Mouse (Mus musculus): Measurements from ENCODE around the gene Wdr31. TPM values are rescaled to one million over a fixed set of nuclear protein-coding genes. Genes with fewer than 3 reads are reported as not detected.

Wdr31 gene
- polyA plus RNA-seq, 1 experiment from 2014 or later = 4.2 TPM

DNA sequence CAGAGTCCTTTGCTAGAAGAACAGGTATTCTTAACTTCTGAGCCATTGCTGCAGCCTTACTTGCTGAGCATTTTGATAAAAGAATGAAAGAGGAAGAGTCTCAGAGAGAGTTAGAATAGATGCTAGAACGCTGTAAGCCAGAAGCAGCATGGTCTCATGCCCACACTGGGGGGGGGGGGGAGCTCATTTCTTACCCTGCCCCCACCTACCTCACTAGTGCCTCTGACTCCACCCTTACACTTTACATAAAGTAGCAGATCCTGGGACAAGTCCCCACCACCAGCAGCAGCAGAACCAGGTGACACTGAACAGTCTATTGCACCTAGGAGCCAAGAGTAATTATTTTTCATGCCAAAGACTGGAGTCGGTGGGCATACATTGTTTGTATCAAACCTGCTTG lies 4.4 kb upstream of the Wdr31 start:
- no peaks in the 10 kb centered on the region for H3K36me3 ChIP-seq
- H3K9ac ChIP-seq = no peak overlapping the region
- H3K27ac ChIP-seq = no peak overlapping the region
- peaks cover 4% of the 10 kb centered on the region; the same call in 1 of the 2 replicates for H3K27me3 ChIP-seq
- H3K9me3 ChIP-seq = no peaks in the 10 kb centered on the region
- ATAC-seq (ENCODE audit: insufficient number of reproducible peaks, low FRiP score, low TSS enrichment, low read depth) = no peak
- no peak overlapping the region for H3K4me3 ChIP-seq
- 76% methylated on average over 2 of the region's 2 CpGs for WGBS
- peaks cover 5% of the 10 kb centered on the region for H3K4me1 ChIP-seq
- H3K4me2 ChIP-seq = no peak overlapping the region

DNA sequence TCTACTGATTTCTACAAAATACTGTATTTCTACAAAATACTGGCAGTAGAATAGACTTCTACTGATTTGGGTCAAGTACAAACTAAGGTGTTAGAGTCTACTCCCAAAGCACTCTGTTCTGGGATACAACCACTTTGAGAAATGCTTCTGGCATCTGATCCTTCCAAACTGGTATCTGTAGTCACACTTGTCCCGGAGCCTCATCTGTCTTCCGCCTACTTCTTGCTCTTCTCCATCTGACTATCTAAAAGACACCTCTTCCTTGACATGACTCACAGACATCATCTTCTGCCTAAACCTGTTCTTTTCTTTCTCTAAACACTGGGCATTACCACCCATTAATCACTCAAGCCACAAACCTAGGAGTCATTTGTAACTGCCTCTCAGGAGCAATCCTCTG lies 1.4 kb upstream of the Wdr31 start:
- Histone ChIP-seq H3K9ac (no peak overlapping the region), H3K36me3 (no peaks in the 10 kb centered on the region), H3K4me1 (no peaks in the 10 kb centered on the region), H3K27me3 (no peaks in the 10 kb centered on the region), H3K27ac (no peak overlapping the region), H3K4me2 (no peak overlapping the region), H3K9me3 (no peaks in the 10 kb centered on the region), H3K4me3 (no peak overlapping the region)
- 79% methylated on average over 2 of the region's 2 CpGs for WGBS
- no peak for ATAC-seq (ENCODE audit: insufficient number of reproducible peaks, low FRiP score, low TSS enrichment, low read depth)

DNA sequence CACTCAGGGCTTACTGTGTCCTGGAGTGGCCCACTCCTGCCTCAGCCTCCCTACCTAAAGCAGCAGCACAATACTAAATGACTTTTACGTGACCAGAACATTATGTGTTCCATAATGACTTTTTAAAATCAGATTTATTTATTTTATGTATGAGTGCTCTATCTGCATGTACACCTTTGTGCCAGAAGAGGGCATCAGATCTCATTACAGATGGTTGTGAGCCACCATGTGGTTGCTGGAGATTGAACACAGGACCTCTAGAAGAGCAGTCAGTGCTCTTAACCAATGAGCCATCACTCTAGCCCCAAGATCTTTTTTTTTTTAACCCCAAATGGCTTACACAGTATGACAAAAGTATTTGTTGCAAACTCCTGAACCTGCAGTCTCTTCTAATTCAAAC lies 2.5 kb downstream of the Wdr31 start:
- no peaks in the 10 kb centered on the region for H3K27me3 ChIP-seq

DNA sequence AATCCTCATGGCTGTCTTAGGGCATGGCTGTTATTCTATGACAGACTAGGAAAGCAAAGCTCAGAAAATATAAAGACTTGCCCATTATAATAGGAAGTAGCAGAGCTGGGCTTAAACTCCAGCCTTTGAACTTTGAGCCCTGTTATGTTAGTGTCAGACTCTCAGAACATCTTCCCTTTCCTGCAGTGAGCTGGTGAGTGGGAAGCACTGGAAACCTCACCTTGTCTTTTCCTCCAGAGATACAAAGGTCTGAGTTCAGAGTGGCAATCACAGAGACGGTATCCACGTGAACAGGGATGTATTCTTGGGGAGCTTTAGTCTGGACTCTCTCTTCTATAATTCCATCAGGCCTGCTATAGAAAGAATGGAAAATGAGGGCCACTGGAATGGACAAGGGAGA lies 7.6 kb downstream of the Wdr31 start:
- 0 out of 2 replicates have a peak, but pooled peaks cover 5% of the 10 kb centered on the region for H3K4me1 ChIP-seq
- ATAC-seq (ENCODE audit: insufficient number of reproducible peaks, low FRiP score, low TSS enrichment, low read depth) = no peak
- no peak overlapping the region for H3K27ac ChIP-seq
- H3K36me3 ChIP-seq = 0 out of 2 replicates have a peak, but pooled peaks cover 4% of the 10 kb centered on the region
- no peak overlapping the region for H3K4me3 ChIP-seq
- no peak overlapping the region for H3K9ac ChIP-seq
- H3K9me3 ChIP-seq = no peaks in the 10 kb centered on the region
- 91% methylated on average over 2 of the region's 2 CpGs for WGBS
- H3K4me2 ChIP-seq = no peak overlapping the region
- no peaks in the 10 kb centered on the region for H3K27me3 ChIP-seq

More for the DNA sequence above, 2.5 kb downstream of the Wdr31 start:
- Histone ChIP-seq H3K4me1 (no peaks in the 10 kb centered on the region), H3K27ac (no peak overlapping the region), H3K36me3 (no peaks in the 10 kb centered on the region), H3K4me2 (no peak overlapping the region), H3K9ac (no peak overlapping the region), H3K4me3 (no peak overlapping the region), H3K9me3 (no peaks in the 10 kb centered on the region)
- ATAC-seq (ENCODE audit: insufficient number of reproducible peaks, low FRiP score, low TSS enrichment, low read depth) = no peak
- WGBS = 100% methylated on average over 1 of the region's 1 CpGs

DNA sequence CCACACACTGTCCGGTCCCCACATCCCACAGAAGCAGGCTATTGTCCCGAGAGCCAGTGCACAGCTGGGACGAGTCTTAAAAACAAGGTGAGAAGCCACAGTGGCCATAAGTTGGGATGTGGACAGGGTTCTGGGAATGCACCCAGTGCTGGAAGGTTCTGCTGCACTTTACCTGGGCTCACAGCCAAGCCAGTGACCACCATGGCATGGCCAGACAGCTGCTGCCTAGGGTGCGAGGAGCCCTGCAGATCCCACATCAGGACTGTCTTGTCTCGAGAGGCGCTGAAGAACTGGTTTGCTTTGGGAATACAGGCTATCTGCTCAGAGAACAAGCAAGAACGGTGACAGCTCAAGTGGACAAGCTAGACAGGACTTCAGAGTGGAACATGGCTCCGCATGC lies 10.3 kb downstream of the Wdr31 start:
- Histone ChIP-seq H3K27me3 (no peaks in the 10 kb centered on the region), H3K9ac (no peak overlapping the region), H3K9me3 (no peaks in the 10 kb centered on the region), H3K27ac (no peak overlapping the region), H3K36me3 (0 out of 2 replicates have a peak, but pooled peaks cover 4% of the 10 kb centered on the region), H3K4me2 (no peak overlapping the region), H3K4me1 (0 out of 2 replicates have a peak, but pooled peaks cover 5% of the 10 kb centered on the region), H3K4me3 (no peak overlapping the region)
- 91% methylated on average over 8 of the region's 8 CpGs for WGBS
- no peak for ATAC-seq (ENCODE audit: insufficient number of reproducible peaks, low FRiP score, low TSS enrichment, low read depth)

DNA sequence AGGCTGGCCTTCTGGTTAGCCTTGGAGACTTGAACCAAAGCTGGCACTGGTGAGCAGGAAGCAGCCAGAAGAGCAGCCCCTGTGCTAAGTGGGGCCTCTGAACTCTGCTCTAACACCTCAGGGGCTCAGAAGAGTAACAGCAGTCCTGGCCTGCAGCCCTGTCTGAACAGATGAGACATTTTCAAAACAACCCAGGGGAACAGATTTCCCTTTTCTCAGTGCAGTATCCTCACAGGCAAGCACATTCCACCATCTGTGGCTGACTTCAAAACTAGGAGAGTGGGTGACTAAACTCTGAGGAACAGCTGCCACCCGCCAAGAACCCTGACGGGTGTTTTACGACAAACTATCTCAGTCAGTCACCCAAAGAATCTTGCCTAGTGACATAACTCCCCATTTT lies 11.6 kb downstream of the Wdr31 start:
- Histone ChIP-seq H3K4me2 (no peak overlapping the region), H3K4me1 (0 out of 2 replicates have a peak, but pooled peaks cover 5% of the 10 kb centered on the region), H3K9me3 (no peaks in the 10 kb centered on the region), H3K4me3 (no peak overlapping the region), H3K27me3 (no peaks in the 10 kb centered on the region), H3K27ac (no peak overlapping the region), H3K9ac (no peak overlapping the region), H3K36me3 (0 out of 2 replicates have a peak, but pooled peaks cover 4% of the 10 kb centered on the region)
- ATAC-seq (ENCODE audit: insufficient number of reproducible peaks, low FRiP score, low TSS enrichment, low read depth) = no peak
- 45% methylated on average over 3 of the region's 3 CpGs for WGBS

DNA sequence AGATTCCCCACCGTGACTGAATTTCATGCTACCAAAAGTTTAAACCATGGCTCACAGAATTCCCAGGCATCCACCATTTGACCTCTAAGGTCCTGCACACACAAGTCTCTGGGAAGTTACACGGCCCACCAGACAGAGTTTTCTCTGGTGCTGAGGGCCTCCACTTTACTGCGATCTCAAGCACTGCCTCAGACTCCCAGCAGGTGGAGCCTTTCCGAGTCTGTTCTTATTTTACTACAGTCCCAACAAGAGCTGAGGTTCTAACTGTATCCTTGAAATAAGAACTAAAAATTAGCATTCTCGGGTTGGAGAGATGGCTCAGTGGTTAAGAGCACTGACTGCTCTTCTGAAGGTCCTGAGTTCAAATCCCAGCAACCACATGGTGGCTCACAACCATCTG lies 15.7 kb downstream of the Wdr31 start:
- WGBS = 49% methylated on average over 5 of the region's 5 CpGs
- H3K9me3 ChIP-seq = no peaks in the 10 kb centered on the region
- H3K27ac ChIP-seq = no peak overlapping the region
- no peaks in the 10 kb centered on the region for H3K27me3 ChIP-seq
- no peak overlapping the region for H3K4me3 ChIP-seq
- no peaks in the 10 kb centered on the region for H3K36me3 ChIP-seq
- H3K4me1 ChIP-seq = 0 out of 2 replicates have a peak, but pooled peaks cover 5% of the 10 kb centered on the region
- H3K9ac ChIP-seq = no peak overlapping the region
- ATAC-seq (ENCODE audit: insufficient number of reproducible peaks, low FRiP score, low TSS enrichment, low read depth) = no peak
- H3K4me2 ChIP-seq = no peak overlapping the region

DNA sequence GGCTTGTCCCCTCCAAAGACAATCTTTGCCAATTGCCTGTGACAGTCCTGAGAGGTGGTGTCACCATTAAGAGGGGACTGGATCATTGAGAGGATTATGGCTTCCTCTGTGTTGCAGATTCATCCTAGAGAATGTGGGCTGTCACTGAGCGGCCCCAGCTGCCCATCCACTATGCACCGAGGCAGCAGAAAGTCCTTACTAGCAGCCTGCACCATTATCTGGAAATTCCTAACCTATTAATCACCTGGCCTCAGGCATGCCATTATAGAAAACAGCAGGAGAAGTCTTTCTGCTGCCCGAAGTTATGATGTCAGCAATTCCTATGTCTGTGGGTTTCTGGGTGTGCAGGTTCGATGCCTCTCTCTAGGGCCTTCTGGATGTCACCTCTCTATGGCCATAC lies 29.7 kb downstream of the Wdr31 start:
- Histone ChIP-seq H3K9ac (no peak overlapping the region), H3K4me1 (no peaks in the 10 kb centered on the region), H3K27ac (no peak overlapping the region), H3K4me2 (no peak overlapping the region), H3K9me3 (no peaks in the 10 kb centered on the region), H3K36me3 (no peaks in the 10 kb centered on the region), H3K27me3 (no peaks in the 10 kb centered on the region), H3K4me3 (no peak overlapping the region)
- ATAC-seq (ENCODE audit: insufficient number of reproducible peaks, low FRiP score, low TSS enrichment, low read depth) = no peak
- 49% methylated on average over 4 of the region's 4 CpGs for WGBS

DNA sequence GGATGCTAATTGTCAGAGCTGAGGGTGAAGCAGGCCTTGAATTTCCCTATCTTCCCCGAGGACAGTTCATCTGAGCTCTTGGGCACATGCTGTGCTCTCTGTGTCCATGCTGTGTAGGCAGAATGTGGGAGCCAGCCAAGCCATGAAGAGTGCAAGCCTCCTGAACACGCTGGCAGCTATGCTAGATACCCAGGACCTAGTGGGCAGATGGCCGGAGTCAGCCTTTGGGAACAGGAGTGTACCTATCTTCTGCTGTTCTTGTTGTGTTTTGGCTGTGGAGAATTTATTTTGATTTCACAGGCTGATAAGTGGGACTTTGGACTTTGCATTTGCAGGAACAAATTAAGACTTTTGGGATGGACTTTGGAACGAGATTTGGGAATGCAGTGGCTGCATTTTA lies 30.2 kb downstream of the Wdr31 start:
- no peaks in the 10 kb centered on the region for H3K36me3 ChIP-seq
- H3K9me3 ChIP-seq = no peaks in the 10 kb centered on the region
- no peaks in the 10 kb centered on the region for H3K27me3 ChIP-seq
- H3K9ac ChIP-seq = no peak overlapping the region
- WGBS = 75% methylated on average over 4 of the region's 4 CpGs
- ATAC-seq (ENCODE audit: insufficient number of reproducible peaks, low FRiP score, low TSS enrichment, low read depth) = no peak
- no peak overlapping the region for H3K27ac ChIP-seq
- no peaks in the 10 kb centered on the region for H3K4me1 ChIP-seq
- no peak overlapping the region for H3K4me3 ChIP-seq
- H3K4me2 ChIP-seq = no peak overlapping the region

DNA sequence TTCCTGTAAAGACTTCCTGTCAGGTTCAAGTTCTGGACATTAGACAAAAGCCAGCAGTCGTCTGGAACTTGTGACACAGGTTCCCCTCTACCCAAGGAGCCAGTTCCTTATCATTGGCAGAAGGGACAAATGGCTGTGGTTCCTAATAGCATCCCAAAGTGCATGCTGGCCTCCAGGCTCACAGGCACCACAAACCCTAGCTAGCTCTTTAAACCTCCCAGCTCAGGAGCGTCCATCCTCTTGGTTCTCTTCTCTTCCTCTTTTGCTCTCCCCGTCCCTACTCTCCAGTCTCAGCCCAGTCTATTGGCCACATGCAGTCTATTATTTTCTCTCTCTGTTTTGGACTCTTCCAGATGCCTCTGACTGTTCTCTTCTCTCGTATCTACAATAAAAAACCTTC lies 30.9 kb downstream of the Wdr31 start:
- ATAC-seq (ENCODE audit: insufficient number of reproducible peaks, low FRiP score, low TSS enrichment, low read depth) = no peak
- no peak overlapping the region for H3K4me3 ChIP-seq
- no peaks in the 10 kb centered on the region for H3K36me3 ChIP-seq
- WGBS = 69% methylated on average over 4 of the region's 4 CpGs
- H3K4me1 ChIP-seq = no peaks in the 10 kb centered on the region
- H3K9ac ChIP-seq = no peak overlapping the region
- no peak overlapping the region for H3K27ac ChIP-seq
- H3K9me3 ChIP-seq = no peaks in the 10 kb centered on the region
- H3K4me2 ChIP-seq = no peak overlapping the region
- H3K27me3 ChIP-seq = no peaks in the 10 kb centered on the region

DNA sequence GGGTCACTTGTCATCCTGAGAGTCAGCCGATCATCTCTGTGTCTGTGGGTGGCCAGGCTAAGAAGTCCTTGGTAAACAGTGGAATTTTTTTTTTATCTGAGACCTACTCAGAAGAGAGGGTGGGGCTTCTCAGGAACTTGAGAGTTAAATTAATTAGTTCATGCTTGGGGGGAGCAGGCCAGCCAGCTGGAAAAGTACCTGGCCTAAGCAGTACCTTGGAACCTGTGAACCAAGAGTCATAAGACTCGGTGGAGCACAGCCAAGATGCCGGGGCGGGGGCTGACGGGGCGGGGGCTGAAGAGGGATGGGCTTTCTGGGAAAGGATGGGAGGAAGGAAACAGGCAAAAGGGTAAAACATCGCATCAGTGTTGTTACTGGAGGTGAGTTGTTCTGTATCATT lies 32.8 kb downstream of the Wdr31 start:
- 79% methylated on average over 7 of the region's 7 CpGs for WGBS
- no peak overlapping the region for H3K4me3 ChIP-seq
- H3K4me2 ChIP-seq = no peak overlapping the region
- no peak for ATAC-seq (ENCODE audit: insufficient number of reproducible peaks, low FRiP score, low TSS enrichment, low read depth)
- H3K27me3 ChIP-seq = no peaks in the 10 kb centered on the region
- no peak overlapping the region for H3K9ac ChIP-seq
- H3K9me3 ChIP-seq = no peaks in the 10 kb centered on the region
- no peaks in the 10 kb centered on the region for H3K36me3 ChIP-seq
- H3K27ac ChIP-seq = no peak overlapping the region
- no peaks in the 10 kb centered on the region for H3K4me1 ChIP-seq

DNA sequence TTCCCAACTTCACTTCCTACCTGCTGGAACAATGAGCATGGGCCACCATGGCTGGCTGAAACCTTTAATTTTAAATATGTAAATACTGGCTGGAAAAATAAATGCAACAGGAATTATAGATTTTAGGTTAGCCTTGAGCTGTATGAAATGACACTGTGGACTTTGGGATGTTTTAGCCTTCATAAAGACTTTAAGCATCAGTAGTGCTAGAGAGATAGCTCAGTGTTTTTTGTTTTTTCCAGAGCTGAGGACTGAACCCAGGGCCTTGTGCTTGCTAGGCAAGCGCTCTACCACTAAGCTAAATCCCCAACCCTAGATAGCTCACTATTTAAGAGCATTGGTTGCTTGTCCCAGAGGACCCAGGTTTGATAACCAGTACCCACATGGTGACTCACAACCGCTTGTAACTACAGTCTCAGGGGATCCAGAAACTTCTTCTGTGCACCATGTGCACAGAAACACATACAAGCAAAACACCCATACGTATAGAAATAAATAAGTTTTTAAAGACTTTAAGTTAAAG lies 33.4 kb downstream of the Wdr31 start:
- no peak overlapping the region for H3K4me2 ChIP-seq
- H3K9ac ChIP-seq = no peak overlapping the region
- WGBS = 87% methylated on average over 3 of the region's 3 CpGs
- no peak for ATAC-seq (ENCODE audit: insufficient number of reproducible peaks, low FRiP score, low TSS enrichment, low read depth)
- H3K9me3 ChIP-seq = no peaks in the 10 kb centered on the region
- no peak overlapping the region for H3K4me3 ChIP-seq
- no peaks in the 10 kb centered on the region for H3K4me1 ChIP-seq
- no peaks in the 10 kb centered on the region for H3K27me3 ChIP-seq
- no peaks in the 10 kb centered on the region for H3K36me3 ChIP-seq
- H3K27ac ChIP-seq = no peak overlapping the region

DNA sequence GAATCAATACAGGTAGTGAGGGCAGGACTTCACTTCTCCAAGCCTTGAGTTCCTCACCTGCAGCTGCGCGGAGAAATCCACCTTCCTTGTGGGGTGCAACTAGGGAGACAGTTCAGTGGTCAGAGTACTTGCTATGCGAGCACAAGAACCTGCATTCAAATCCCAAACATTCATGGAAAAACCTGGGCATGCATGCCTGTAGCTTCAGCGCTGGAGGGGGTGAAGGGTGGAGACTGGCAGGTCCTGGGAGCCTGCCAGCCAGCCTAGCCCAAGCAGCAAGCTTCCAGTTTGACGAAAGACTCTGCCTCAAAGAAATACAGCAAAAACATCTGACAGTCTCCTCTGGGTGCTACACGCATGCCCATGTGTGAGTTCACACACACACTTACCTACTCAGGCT lies 35.6 kb downstream of the Wdr31 start, which contains the start of gene Rnf183:
TSS of gene Rnf183 (minus strand) at position 172 of the 400 bp plus-strand sequence.
- Histone ChIP-seq H3K4me2 (no peak within 1 kb of the TSS), H3K9me3 (no peaks in the 10 kb centered on the region), H3K27ac (no peak within 1 kb of the TSS), H3K4me3 (no peak within 1 kb of the TSS), H3K9ac (no peak within 1 kb of the TSS), H3K27me3 (no peaks in the 10 kb centered on the region), H3K4me1 (no peaks in the 10 kb centered on the region), H3K36me3 (no peaks in the 10 kb centered on the region)
- WGBS = 77% methylated on average over 6 of the region's 6 CpGs
- ATAC-seq (ENCODE audit: insufficient number of reproducible peaks, low FRiP score, low TSS enrichment, low read depth) = no peak
